Mouse (Mus musculus) hindbrain, embryonic 15.5 days (tissue): ENCODE data around the gene Snrpd3. TPM values are rescaled to one million over a fixed set of nuclear protein-coding genes. Genes with fewer than 3 reads are reported as not detected.
"Not testable (repeated sequence)": the region's sequence is repeated elsewhere in the genome, so short reads cannot be mapped to it uniquely, and the experiment has no call there.

ENCODE experiments used
- ATAC-seq: fragments of 200-750 bp; cut with Nextera tagmentation; 2 replicates; pipeline ENCODE4 v1.8.0; 2017; ENCODE audit warnings: low read depth, moderate number of reproducible peaks, moderate TSS enrichment; ENCODE audit not compliant: low FRiP score
- H3K27ac ChIP-seq: fragments of 300-500 bp; sonication (generic); replicated peaks from 2 replicates; pipeline ENCODE4 v1.5.1; 2015; ENCODE audit warnings: mild to moderate bottlenecking, inconsistent platforms
- H3K27me3 ChIP-seq: fragments of 300-500 bp; sonication (generic); 2 replicates; pipeline ENCODE4 v1.6.1; 2015; ENCODE audit warnings: control low read depth, inconsistent platforms
- H3K36me3 ChIP-seq: fragments of 300-500 bp; sonication (generic); 2 replicates; pipeline ENCODE4 v1.6.1; 2015; ENCODE audit warnings: control low read depth, inconsistent platforms
- H3K4me1 ChIP-seq: fragments of 300-500 bp; sonication (generic); replicated peaks from 2 replicates; pipeline ENCODE4 v1.6.1; 2015; ENCODE audit warnings: control low read depth, inconsistent platforms
- H3K4me2 ChIP-seq: fragments of 300-500 bp; sonication (generic); 2 replicates; pipeline ENCODE4 v1.6.1; 2015; ENCODE audit warnings: moderate library complexity, mild to moderate bottlenecking, inconsistent platforms
- H3K4me3 ChIP-seq: fragments of 300-500 bp; sonication (generic); 2 replicates; pipeline ENCODE4 v1.5.1; 2015; ENCODE audit warnings: mild to moderate bottlenecking, inconsistent platforms
- H3K9ac ChIP-seq: fragments of 300-500 bp; sonication (generic); 2 replicates; pipeline ENCODE4 v1.6.1; 2015; ENCODE audit warnings: inconsistent platforms
- H3K9me3 ChIP-seq: fragments of 300-500 bp; sonication (generic); 2 replicates; pipeline ENCODE4 v1.6.1; 2016; ENCODE audit warnings: control low read depth, inconsistent platforms
- WGBS: fragments of 180-500 bp; shearing (Covaris S2); methylation state at CpG from one replicate; pipeline ENCODE4 v1.1.7; 2015; 5-methylcytosine and 5-hydroxymethylcytosine counted together
- polyA plus RNA-seq: library from polyadenylated mRNA; unstranded; fragments of >200 nt; fragmentation: Nextera tagmentation; extraction: Ambion mirVana; gene quantifications from 2 replicates; pipeline ENCODE4 v1.2.1, GENCODE M21; 2015

The Snrpd3 gene
- polyA plus RNA-seq, 1 experiment from 2014 or later = 132 TPM

- H3K4me1 ChIP-seq = no peaks in the 10 kb centered on the region
- no peak overlapping the region for H3K4me3 ChIP-seq
- no peak overlapping the region for H3K4me2 ChIP-seq
- no peaks in the 10 kb centered on the region for H3K9me3 ChIP-seq
- no peaks in the 10 kb centered on the region for H3K36me3 ChIP-seq
- ATAC-seq = no peak
- no peak overlapping the region for H3K27ac ChIP-seq
- no peaks in the 10 kb centered on the region for H3K27me3 ChIP-seq
- WGBS = 73% methylated on average over 3 of the region's 3 CpGs
- H3K9ac ChIP-seq = no peak overlapping the region
Observed at GRCm38 (mm10) chr10:75487131-75487530, 30.2 kb upstream of the Snrpd3 start.

- no peak for ATAC-seq
- H3K27ac ChIP-seq = no peak overlapping the region
- H3K36me3 ChIP-seq = no peaks in the 10 kb centered on the region
- H3K9me3 ChIP-seq = no peaks in the 10 kb centered on the region
- H3K27me3 ChIP-seq = no peaks in the 10 kb centered on the region
- no peak overlapping the region for H3K4me3 ChIP-seq
- WGBS = 70% methylated on average over 2 of the region's 2 CpGs
- H3K4me1 ChIP-seq = no peaks in the 10 kb centered on the region
- H3K9ac ChIP-seq = no peak overlapping the region
- H3K4me2 ChIP-seq = no peak overlapping the region
Observed at GRCm38 (mm10) chr10:75489522-75489921, 27.8 kb upstream of the Snrpd3 start.

- ATAC-seq = no peak
- Histone ChIP-seq H3K36me3 (no peaks in the 10 kb centered on the region), H3K9ac (no peak overlapping the region), H3K27ac (no peak overlapping the region), H3K4me2 (no peak overlapping the region), H3K4me3 (no peak overlapping the region), H3K27me3 (no peaks in the 10 kb centered on the region), H3K4me1 (no peaks in the 10 kb centered on the region), H3K9me3 (no peaks in the 10 kb centered on the region)
- WGBS = 87% methylated on average over 2 of the region's 2 CpGs
Observed at GRCm38 (mm10) chr10:75490731-75491130, 26.6 kb upstream of the Snrpd3 start.

- Histone ChIP-seq H3K36me3 (no peaks in the 10 kb centered on the region), H3K27me3 (no peaks in the 10 kb centered on the region), H3K9me3 (no peaks in the 10 kb centered on the region), H3K27ac (no peak overlapping the region), H3K4me2 (no peak overlapping the region), H3K4me3 (no peak overlapping the region), H3K9ac (no peak overlapping the region), H3K4me1 (no peaks in the 10 kb centered on the region)
- ATAC-seq = no peak
- whole genome bisulfite sequencing = 78% methylated on average over 3 of the region's 3 CpGs
Observed at GRCm38 (mm10) chr10:75491234-75491935, 26.0 kb upstream of the Snrpd3 start.

- ATAC-seq = no peak
- H3K9me3 ChIP-seq = no peaks in the 10 kb centered on the region
- no peak overlapping the region for H3K4me3 ChIP-seq
- no peaks in the 10 kb centered on the region for H3K27me3 ChIP-seq
- no peak overlapping the region for H3K4me2 ChIP-seq
- no peak overlapping the region for H3K9ac ChIP-seq
- 64% methylated on average over 2 of the region's 2 CpGs for whole genome bisulfite sequencing
- no peak overlapping the region for H3K27ac ChIP-seq
- H3K4me1 ChIP-seq = no peaks in the 10 kb centered on the region
- no peaks in the 10 kb centered on the region for H3K36me3 ChIP-seq
Observed at GRCm38 (mm10) chr10:75491936-75492262, 25.5 kb upstream of the Snrpd3 start.

- Histone ChIP-seq H3K9me3 (no peaks in the 10 kb centered on the region), H3K4me1 (no peaks in the 10 kb centered on the region), H3K27ac (no peak overlapping the region), H3K4me2 (no peak overlapping the region), H3K9ac (no peak overlapping the region), H3K4me3 (no peak overlapping the region), H3K36me3 (no peaks in the 10 kb centered on the region), H3K27me3 (no peaks in the 10 kb centered on the region)
- 85% methylated on average over 6 of the region's 6 CpGs for WGBS
- ATAC-seq = no peak
Observed at GRCm38 (mm10) chr10:75495304-75495703, 22.0 kb upstream of the Snrpd3 start.

GRCm38 (mm10) chr10:75495921-75496320 is 21.4 kb upstream of the Snrpd3 start:
- Histone ChIP-seq H3K9me3 (no peaks in the 10 kb centered on the region), H3K27me3 (no peaks in the 10 kb centered on the region), H3K4me2 (no peak overlapping the region), H3K4me3 (no peak overlapping the region), H3K9ac (no peak overlapping the region), H3K36me3 (no peaks in the 10 kb centered on the region), H3K27ac (no peak overlapping the region), H3K4me1 (no peaks in the 10 kb centered on the region)
- no peak for ATAC-seq

GRCm38 (mm10) chr10:75499214-75499613 is 18.1 kb upstream of the Snrpd3 start:
- H3K9me3 ChIP-seq, H3K4me3 ChIP-seq, H3K4me2 ChIP-seq, H3K27me3 ChIP-seq, H3K27ac ChIP-seq, H3K36me3 ChIP-seq, ATAC-seq, H3K4me1 ChIP-seq, H3K9ac ChIP-seq: not testable (repeated sequence)
- WGBS = 92% methylated on average over 7 of the region's 7 CpGs

GRCm38 (mm10) chr10:75499791-75500190 is 17.6 kb upstream of the Snrpd3 start:
- 59% methylated on average over 3 of the region's 3 CpGs for WGBS

GRCm38 (mm10) chr10:75500345-75500744 is 17.0 kb upstream of the Snrpd3 start:
- Histone ChIP-seq H3K4me2 (no peak overlapping the region), H3K4me1 (no peaks in the 10 kb centered on the region), H3K9me3 (no peaks in the 10 kb centered on the region), H3K27ac (no peak overlapping the region), H3K9ac (no peak overlapping the region), H3K36me3 (no peaks in the 10 kb centered on the region), H3K4me3 (no peak overlapping the region), H3K27me3 (no peaks in the 10 kb centered on the region)
- 81% methylated on average over 7 of the region's 7 CpGs for WGBS
- no peak for ATAC-seq

More at GRCm38 (mm10) chr10:75499791-75500190, 17.6 kb upstream of the Snrpd3 start:
- H3K27ac ChIP-seq = no peak overlapping the region
- no peaks in the 10 kb centered on the region for H3K9me3 ChIP-seq
- H3K36me3 ChIP-seq = no peaks in the 10 kb centered on the region
- H3K9ac ChIP-seq = no peak overlapping the region
- no peak overlapping the region for H3K4me3 ChIP-seq
- H3K27me3 ChIP-seq = no peaks in the 10 kb centered on the region
- no peak overlapping the region for H3K4me2 ChIP-seq
- ATAC-seq = no peak
- no peaks in the 10 kb centered on the region for H3K4me1 ChIP-seq

- 90% methylated on average over 1 of the region's 1 CpGs for WGBS
- no peak overlapping the region for H3K27ac ChIP-seq
- H3K27me3 ChIP-seq = no peaks in the 10 kb centered on the region
- H3K9me3 ChIP-seq = no peaks in the 10 kb centered on the region
- H3K4me1 ChIP-seq = no peaks in the 10 kb centered on the region
- ATAC-seq = no peak
- no peak overlapping the region for H3K4me3 ChIP-seq
- no peak overlapping the region for H3K9ac ChIP-seq
- no peak overlapping the region for H3K4me2 ChIP-seq
- H3K36me3 ChIP-seq = no peaks in the 10 kb centered on the region
Observed at GRCm38 (mm10) chr10:75501641-75502040, 15.7 kb upstream of the Snrpd3 start.

GRCm38 (mm10) chr10:75503692-75504091 is 13.7 kb upstream of the Snrpd3 start:
- H3K4me1 ChIP-seq = no peaks in the 10 kb centered on the region
- H3K9ac ChIP-seq = no peak overlapping the region
- no peaks in the 10 kb centered on the region for H3K9me3 ChIP-seq
- H3K4me2 ChIP-seq = no peak overlapping the region
- H3K36me3 ChIP-seq = peaks cover 15% of the 10 kb centered on the region; the same call in 1 of the 2 replicates
- 96% methylated on average over 7 of the region's 7 CpGs for WGBS
- ATAC-seq = no peak
- H3K27ac ChIP-seq = no peak overlapping the region
- no peak overlapping the region for H3K4me3 ChIP-seq
- H3K27me3 ChIP-seq = no peaks in the 10 kb centered on the region
